Mouse (Mus musculus): Measurements from ENCODE around the gene Cdh4.

- TF ChIP-seq CTCF (IDR thresholded peaks at IDR 0.05; ENCODE audit: low read depth): no peak
- no peak for TF ChIP-seq EP300 (IDR thresholded peaks at IDR 0.05; ENCODE audit: low read depth)
Observed at GRCm38 (mm10) chr2:179481363-179481762, 39.1 kb downstream of the Cdh4 start.

All from heart, postnatal 0 days (tissue).